Mouse (Mus musculus) hindbrain, embryonic 12.5 days (tissue): ENCODE measurements around the gene Grm3. TPM values are rescaled to one million over a fixed set of nuclear protein-coding genes. Genes with fewer than 3 reads are reported as not detected.

ENCODE experiments used
- ATAC-seq: fragments of 200-750 bp; cut with Nextera tagmentation; 2 replicates; pipeline ENCODE4 v1.8.0; 2017; ENCODE audit warnings: moderate TSS enrichment; ENCODE audit not compliant: low FRiP score
- H3K27ac ChIP-seq: fragments of 300-500 bp; sonication (generic); 2 replicates; pipeline ENCODE4 v1.5.1; 2016; ENCODE audit warnings: mild to moderate bottlenecking
- H3K27me3 ChIP-seq: fragments of 300-500 bp; sonication (generic); 2 replicates; pipeline ENCODE4 v1.6.1; 2016; ENCODE audit warnings: mild to moderate bottlenecking
- H3K36me3 ChIP-seq: fragments of 300-500 bp; sonication (generic); 2 replicates; pipeline ENCODE4 v1.6.1; 2016; ENCODE audit warnings: mild to moderate bottlenecking
- H3K4me1 ChIP-seq: fragments of 300-500 bp; sonication (generic); 2 replicates; pipeline ENCODE4 v1.6.1; 2016
- H3K4me2 ChIP-seq: fragments of 300-500 bp; sonication (generic); replicated peaks from 2 replicates; pipeline ENCODE4 v1.6.1; 2016; ENCODE audit warnings: mild to moderate bottlenecking
- H3K4me3 ChIP-seq: fragments of 300-500 bp; sonication (generic); 2 replicates; pipeline ENCODE4 v1.5.1; 2016; ENCODE audit warnings: mild to moderate bottlenecking
- H3K9ac ChIP-seq: fragments of 300-500 bp; sonication (generic); 2 replicates; pipeline ENCODE4 v1.6.1; 2016; ENCODE audit warnings: mild to moderate bottlenecking, moderate library complexity
- H3K9me3 ChIP-seq: fragments of 300-500 bp; sonication (generic); replicated peaks from 2 replicates; pipeline ENCODE4 v1.6.1; 2016; ENCODE audit warnings: mild to moderate bottlenecking
- WGBS: fragments of 180-500 bp; shearing (Covaris S2); methylation state at CpG from one replicate; pipeline ENCODE4 v1.1.7; 2016; 5-methylcytosine and 5-hydroxymethylcytosine counted together
- polyA plus RNA-seq: library from polyadenylated mRNA; unstranded; fragments of >200 nt; fragmentation: Nextera tagmentation; extraction: Ambion mirVana; gene quantifications from 2 replicates; pipeline ENCODE4 v1.2.1, GENCODE M21; 2016

Gene Grm3
- polyA plus RNA-seq, 1 experiment from 2014 or later, result 5.6 TPM

DNA sequence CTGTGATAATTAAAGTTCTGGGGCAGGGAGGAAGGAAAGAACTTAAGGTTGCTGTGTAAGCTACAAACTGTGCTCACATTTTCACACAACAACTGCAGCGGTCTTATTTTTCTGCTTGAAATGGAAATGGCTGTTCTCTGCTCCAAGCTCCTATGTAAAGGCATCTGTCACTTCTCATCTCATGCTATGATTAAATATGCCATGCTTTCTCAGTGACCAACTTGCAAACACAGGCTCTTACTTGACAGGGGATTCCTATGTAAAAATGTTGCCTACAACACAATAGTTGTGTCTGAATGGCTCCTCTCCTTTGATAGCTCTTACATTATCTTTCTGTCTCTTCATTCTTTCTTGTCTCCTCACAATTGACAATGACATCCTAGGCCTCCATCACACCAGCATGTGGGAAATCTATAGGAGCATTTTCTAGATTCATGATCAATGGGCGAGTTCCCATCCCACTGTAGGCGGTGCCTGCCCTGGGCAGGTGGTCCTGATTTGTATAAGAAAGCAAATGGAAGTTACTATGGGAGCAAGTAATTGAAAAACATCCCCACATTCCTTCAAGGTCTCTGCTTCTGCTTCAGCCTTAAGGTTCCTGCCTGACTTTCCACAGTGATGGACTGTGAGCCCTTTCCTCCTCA, 34.2 kb downstream of the Grm3 start:
- Histone ChIP-seq H3K4me2 (no peak overlapping the region), H3K27ac (no peak overlapping the region), H3K36me3 (no peaks in the 10 kb centered on the region), H3K27me3 (no peaks in the 10 kb centered on the region), H3K4me1 (0 out of 2 replicates have a peak, but pooled peaks cover 2% of the 10 kb centered on the region), H3K9ac (no peak overlapping the region), H3K9me3 (no peaks in the 10 kb centered on the region), H3K4me3 (no peak overlapping the region)
- 23% methylated on average over 3 of the region's 3 CpGs for WGBS
- peak; percentile 48; the same call in 1 of the 2 replicates for ATAC-seq

GRCm38 (mm10) chr5:9690192-9690591, 34.8 kb downstream of the Grm3 start:
- Histone ChIP-seq H3K36me3 (no peaks in the 10 kb centered on the region), H3K9me3 (no peaks in the 10 kb centered on the region), H3K4me3 (no peak overlapping the region), H3K4me2 (no peak overlapping the region), H3K9ac (no peak overlapping the region), H3K27me3 (no peaks in the 10 kb centered on the region), H3K27ac (no peak overlapping the region), H3K4me1 (0 out of 2 replicates have a peak, but pooled peaks cover 2% of the 10 kb centered on the region)
- no peak for ATAC-seq
- 33% methylated on average over 1 of the region's 1 CpGs for WGBS

- H3K4me1 ChIP-seq, result no peaks in the 10 kb centered on the region
- H3K9ac ChIP-seq, result no peak overlapping the region
- ATAC-seq, result no peak
- H3K36me3 ChIP-seq, result no peaks in the 10 kb centered on the region
- no peak overlapping the region for H3K27ac ChIP-seq
- WGBS, result 52% methylated on average over 2 of the region's 2 CpGs
- H3K9me3 ChIP-seq, result no peaks in the 10 kb centered on the region
- H3K27me3 ChIP-seq, result no peaks in the 10 kb centered on the region
- no peak overlapping the region for H3K4me2 ChIP-seq
- no peak overlapping the region for H3K4me3 ChIP-seq
These were observed 41.8 kb downstream of the Grm3 start for GRCm38 (mm10) chr5:9683204-9683603.

DNA sequence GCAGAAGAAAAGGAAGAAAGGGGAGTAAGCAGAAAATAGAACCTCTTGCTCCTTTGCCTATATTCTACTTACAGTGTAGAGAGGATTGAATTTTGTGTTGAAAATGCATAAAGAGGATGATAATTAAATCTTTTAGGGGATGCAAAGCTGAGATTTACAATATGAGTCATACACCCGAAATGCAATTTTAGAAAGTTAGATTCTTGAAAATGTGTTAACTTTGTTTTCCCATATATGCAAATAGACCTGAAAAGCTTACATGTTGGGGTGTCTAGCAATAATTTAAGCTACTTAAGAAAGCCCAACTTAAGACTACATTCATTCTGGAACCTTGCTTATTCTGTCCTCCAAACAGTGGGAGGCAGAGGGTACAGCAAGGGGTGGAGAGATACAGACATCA, 56.0 kb downstream of the Grm3 start:
- Histone ChIP-seq H3K27ac (no peak overlapping the region), H3K4me3 (no peak overlapping the region), H3K36me3 (no peaks in the 10 kb centered on the region), H3K9me3 (no peaks in the 10 kb centered on the region), H3K4me1 (no peaks in the 10 kb centered on the region), H3K27me3 (no peaks in the 10 kb centered on the region), H3K4me2 (no peak overlapping the region), H3K9ac (no peak overlapping the region)
- no peak for ATAC-seq
- WGBS, result 94% methylated on average over 1 of the region's 1 CpGs

- H3K4me3 ChIP-seq, result no peak overlapping the region
- no peak overlapping the region for H3K27ac ChIP-seq
- no peak overlapping the region for H3K9ac ChIP-seq
- ATAC-seq, result no peak
- H3K9me3 ChIP-seq, result no peaks in the 10 kb centered on the region
- no peaks in the 10 kb centered on the region for H3K4me1 ChIP-seq
- no peaks in the 10 kb centered on the region for H3K36me3 ChIP-seq
- 91% methylated on average over 3 of the region's 3 CpGs for WGBS
- no peak overlapping the region for H3K4me2 ChIP-seq
- H3K27me3 ChIP-seq, result no peaks in the 10 kb centered on the region
These were observed 61.6 kb downstream of the Grm3 start for GRCm38 (mm10) chr5:9663416-9663815.

- 57% methylated on average over 9 of the region's 9 CpGs for WGBS
- Histone ChIP-seq H3K27ac (no peak overlapping the region), H3K9me3 (no peaks in the 10 kb centered on the region), H3K4me1 (no peaks in the 10 kb centered on the region), H3K4me2 (no peak overlapping the region), H3K36me3 (no peaks in the 10 kb centered on the region), H3K9ac (no peak overlapping the region), H3K4me3 (no peak overlapping the region), H3K27me3 (no peaks in the 10 kb centered on the region)
- ATAC-seq, result peak; percentile 54; the same call in 1 of the 2 replicates
These were observed 62.9 kb downstream of the Grm3 start for GRCm38 (mm10) chr5:9661870-9662589.

DNA sequence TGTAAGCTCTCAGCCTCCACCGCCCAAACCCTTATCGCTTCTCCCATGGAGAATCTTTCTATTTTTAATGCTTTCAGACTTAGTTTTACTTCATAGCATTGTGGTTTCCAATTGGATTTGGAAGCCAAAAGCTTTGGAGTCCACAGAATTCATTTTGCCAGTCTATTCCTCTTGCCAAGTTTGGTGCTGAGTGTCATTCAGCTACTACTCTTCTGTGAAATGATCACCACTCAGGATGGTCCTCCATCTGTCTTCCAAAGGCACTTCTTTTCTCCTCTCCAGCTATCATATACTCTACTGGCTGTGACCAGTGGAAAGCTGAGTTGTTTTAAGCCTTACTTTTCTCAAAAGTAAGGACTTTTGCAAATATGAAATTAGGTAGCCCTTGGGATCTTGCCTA, 86.4 kb downstream of the Grm3 start:
- Histone ChIP-seq H3K9me3 (no peaks in the 10 kb centered on the region), H3K27ac (no peak overlapping the region), H3K36me3 (no peaks in the 10 kb centered on the region), H3K4me1 (no peaks in the 10 kb centered on the region), H3K9ac (no peak overlapping the region), H3K4me3 (no peak overlapping the region), H3K27me3 (no peaks in the 10 kb centered on the region), H3K4me2 (no peak overlapping the region)
- 91% methylated on average over 2 of the region's 2 CpGs for WGBS
- ATAC-seq, result no peak

- no peaks in the 10 kb centered on the region for H3K27me3 ChIP-seq
- WGBS, result 69% methylated on average over 2 of the region's 2 CpGs
- H3K4me1 ChIP-seq, result peaks cover 6% of the 10 kb centered on the region
- no peaks in the 10 kb centered on the region for H3K9me3 ChIP-seq
- no peak overlapping the region for H3K9ac ChIP-seq
- no peaks in the 10 kb centered on the region for H3K36me3 ChIP-seq
- no peak overlapping the region for H3K4me2 ChIP-seq
- ATAC-seq, result no peak
- H3K27ac ChIP-seq, result no peak overlapping the region
- H3K4me3 ChIP-seq, result no peak overlapping the region
These were observed 97.8 kb downstream of the Grm3 start for GRCm38 (mm10) chr5:9627220-9627619.

- no peak for ATAC-seq
- no peak overlapping the region for H3K4me3 ChIP-seq
- H3K36me3 ChIP-seq, result no peaks in the 10 kb centered on the region
- no peak overlapping the region for H3K4me2 ChIP-seq
- H3K9me3 ChIP-seq, result no peaks in the 10 kb centered on the region
- no peak overlapping the region for H3K9ac ChIP-seq
- no peak overlapping the region for H3K27ac ChIP-seq
- H3K4me1 ChIP-seq, result peaks cover 6% of the 10 kb centered on the region
- H3K27me3 ChIP-seq, result no peaks in the 10 kb centered on the region
- WGBS, result 79% methylated on average over 4 of the region's 4 CpGs
These were observed 100.6 kb downstream of the Grm3 start for GRCm38 (mm10) chr5:9624396-9624795.

DNA sequence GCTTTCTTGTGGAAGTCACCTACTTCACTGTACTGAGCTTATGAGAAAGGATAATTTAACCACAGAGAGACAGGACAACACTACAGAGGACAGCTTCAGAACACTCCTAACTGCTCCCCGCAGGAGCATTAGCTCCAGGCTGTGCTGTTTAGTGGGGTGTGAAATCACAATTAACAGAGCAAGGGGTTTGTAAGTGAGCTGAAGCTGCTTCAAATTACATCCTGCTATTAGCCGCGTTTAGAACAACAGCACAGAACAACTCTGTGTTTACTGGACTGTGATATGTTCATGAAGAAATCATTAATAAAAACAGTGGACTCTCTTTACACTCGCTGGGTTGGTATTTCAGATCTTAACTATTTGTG, 101.9 kb downstream of the Grm3 start:
- Histone ChIP-seq H3K9ac (no peak overlapping the region), H3K36me3 (no peaks in the 10 kb centered on the region), H3K27me3 (no peaks in the 10 kb centered on the region), H3K9me3 (no peaks in the 10 kb centered on the region), H3K4me3 (no peak overlapping the region), H3K4me1 (peaks cover 6% of the 10 kb centered on the region), H3K27ac (0 out of 2 replicates have a peak overlapping the region, but pooled peaks have one; percentile 4), H3K4me2 (peak overlapping the region; percentile 21)
- WGBS, result 10% methylated on average over 4 of the region's 4 CpGs
- peak; percentile 89 for ATAC-seq

DNA sequence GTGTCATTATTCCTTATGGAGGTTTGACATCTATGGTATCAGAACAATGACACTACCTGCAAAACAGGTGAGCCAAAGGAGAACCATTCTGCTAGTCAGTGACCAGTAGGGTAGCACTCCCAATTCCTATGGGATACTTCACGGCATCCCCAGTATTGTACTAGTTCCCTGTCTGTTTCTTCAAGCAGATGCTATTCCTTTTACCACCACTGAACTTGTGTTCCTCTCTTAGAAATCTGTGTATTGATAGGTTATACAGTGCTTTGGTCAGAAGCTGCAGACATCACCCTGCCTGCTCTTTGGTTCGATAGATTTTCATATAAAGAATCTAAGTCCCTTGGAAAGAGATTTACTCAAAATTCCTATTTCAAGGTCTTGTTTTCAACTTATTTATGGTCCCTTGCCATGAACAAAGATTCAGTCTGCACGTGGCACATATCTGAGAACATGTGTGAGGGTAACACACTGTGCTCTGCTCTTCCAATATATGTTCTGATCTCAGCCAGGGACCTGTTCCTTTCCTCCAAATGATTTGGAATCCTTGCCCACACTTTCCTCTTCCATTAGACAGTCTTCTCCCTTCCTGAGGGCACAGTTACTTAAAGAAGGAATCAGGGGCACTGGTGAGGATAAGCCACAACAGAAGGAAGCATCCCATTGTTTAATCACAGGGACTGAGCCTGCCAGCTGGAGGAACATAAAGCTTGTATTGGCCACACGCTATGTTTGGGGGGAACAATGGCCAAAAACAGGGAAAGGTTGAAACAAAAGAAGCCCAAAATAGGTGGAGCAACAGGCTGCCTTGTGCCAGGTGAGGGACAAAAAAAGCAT, 102.5 kb downstream of the Grm3 start:
- ATAC-seq, result peak; percentile 69
- Histone ChIP-seq H3K27ac (peak overlapping the region; percentile 4; the same call in 1 of the 2 replicates), H3K27me3 (no peaks in the 10 kb centered on the region), H3K9me3 (no peaks in the 10 kb centered on the region), H3K9ac (no peak overlapping the region), H3K4me2 (peak overlapping the region; percentile 21), H3K4me1 (peaks cover 6% of the 10 kb centered on the region), H3K4me3 (no peak overlapping the region), H3K36me3 (no peaks in the 10 kb centered on the region)
- WGBS, result 62% methylated on average over 4 of the region's 4 CpGs

DNA sequence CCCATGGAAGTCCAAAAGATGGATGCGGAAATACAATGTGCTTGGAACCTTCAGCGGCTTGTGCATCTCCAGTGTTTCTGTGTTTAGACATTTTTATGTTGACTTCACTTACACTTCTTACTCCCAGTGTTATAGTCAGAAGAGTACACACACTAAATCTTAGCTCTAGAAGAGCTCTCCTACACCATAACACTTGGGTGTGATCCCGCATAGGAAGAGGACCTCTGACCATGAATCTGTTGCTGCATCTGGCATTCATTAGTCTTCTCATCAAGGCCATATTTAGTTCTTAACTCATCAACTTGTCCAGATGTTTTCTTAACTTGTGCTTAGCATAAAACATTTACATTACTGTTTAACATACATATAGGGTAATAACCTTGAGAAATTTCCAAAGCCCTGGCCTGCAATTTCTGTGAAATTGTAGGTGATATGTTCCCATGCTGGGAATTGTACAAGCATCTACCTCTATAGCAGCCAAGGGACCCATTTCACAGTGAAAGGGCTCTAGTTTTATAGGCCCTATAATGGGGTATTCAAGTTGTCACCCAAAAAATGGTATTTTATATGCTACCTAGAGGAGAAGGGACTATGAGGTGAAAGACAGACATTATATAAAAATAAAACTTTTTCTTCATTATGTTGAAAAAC, 103.4 kb downstream of the Grm3 start:
- H3K4me2 ChIP-seq, result no peak overlapping the region
- H3K9me3 ChIP-seq, result no peaks in the 10 kb centered on the region
- no peak overlapping the region for H3K9ac ChIP-seq
- no peaks in the 10 kb centered on the region for H3K36me3 ChIP-seq
- no peaks in the 10 kb centered on the region for H3K27me3 ChIP-seq
- 92% methylated on average over 3 of the region's 3 CpGs for WGBS
- H3K4me1 ChIP-seq, result peaks cover 6% of the 10 kb centered on the region
- H3K4me3 ChIP-seq, result no peak overlapping the region
- no peak overlapping the region for H3K27ac ChIP-seq
- ATAC-seq, result no peak
